Mouse (Mus musculus) gastrocnemius, postnatal 10 days (tissue): Measurements from ENCODE around the gene Myo7a. TPM values are rescaled to one million over a fixed set of nuclear protein-coding genes. Genes with fewer than 3 reads are reported as not detected.

Source experiments
- DNase-seq: peaks from one replicate; pipeline ENCODE4 v3.0.0; 2021; ENCODE audit warnings: mixed read lengths
- long read RNA-seq, 2 experiments: library from polyadenylated mRNA; stranded (forward); transcript quantifications; one replicate each; pipeline ENCODE4 v2.0.0; 2021
- total RNA-seq, 2 experiments: library from RNA; stranded (reverse); gene quantifications; 2 replicates each; pipeline ENCODE4 v1.2.3; 2021

Myo7a gene
- total RNA-seq, result 1 to 10 TPM; 7.0 TPM
- long read RNA-seq, experiment 1, partial matches to known transcripts, result 1 of 5 reads
- long read RNA-seq, experiment 1, other reads (novel, unspliced or antisense), result 4 of 5 reads
- long read RNA-seq, experiment 2, partial matches to known transcripts, result 3 of 4 reads
- long read RNA-seq, experiment 2, other reads (novel, unspliced or antisense), result 1 of 4 reads

DNA sequence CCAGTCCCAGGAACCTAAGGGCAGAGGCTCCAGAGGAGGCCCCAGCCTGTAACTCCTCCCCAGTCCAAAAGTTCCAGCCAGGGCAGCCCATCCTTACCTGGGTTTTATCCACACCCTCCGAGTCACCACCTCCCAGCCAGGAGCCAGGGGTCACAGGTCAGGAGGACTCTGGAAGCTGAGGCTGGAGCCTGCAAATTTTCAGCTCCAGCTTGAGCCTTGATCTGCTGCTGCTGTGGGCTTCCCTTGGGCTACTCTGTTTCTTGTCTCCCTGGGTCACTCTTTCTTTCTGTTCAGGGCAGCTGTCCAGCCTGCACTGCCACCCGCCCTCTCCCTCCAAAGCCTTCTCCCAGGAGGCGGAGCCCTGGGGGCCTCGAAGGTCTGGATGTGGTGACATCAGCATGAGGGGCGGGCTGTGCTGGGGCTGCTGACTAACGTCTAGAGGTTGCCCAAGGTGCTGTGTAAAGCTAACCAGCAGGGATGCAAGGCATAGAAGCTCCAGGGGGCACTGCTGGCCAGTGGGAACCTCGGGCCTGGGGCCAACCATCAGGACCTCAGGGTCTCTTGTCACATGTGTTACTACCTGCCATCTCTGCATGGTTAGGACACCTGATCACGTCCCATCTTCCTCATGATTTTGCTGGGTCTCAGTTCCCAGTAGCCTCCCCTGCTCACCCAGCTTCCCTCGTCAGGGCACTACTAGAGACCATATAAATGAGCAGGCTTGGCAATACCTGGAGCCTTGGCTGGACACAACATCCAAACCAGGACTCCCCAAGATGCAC lies at the start of gene Myo7a:
TSS of gene Myo7a (minus strand) at position 346 of the 782 bp plus-strand sequence.
- DNase-seq, result no peak

DNA sequence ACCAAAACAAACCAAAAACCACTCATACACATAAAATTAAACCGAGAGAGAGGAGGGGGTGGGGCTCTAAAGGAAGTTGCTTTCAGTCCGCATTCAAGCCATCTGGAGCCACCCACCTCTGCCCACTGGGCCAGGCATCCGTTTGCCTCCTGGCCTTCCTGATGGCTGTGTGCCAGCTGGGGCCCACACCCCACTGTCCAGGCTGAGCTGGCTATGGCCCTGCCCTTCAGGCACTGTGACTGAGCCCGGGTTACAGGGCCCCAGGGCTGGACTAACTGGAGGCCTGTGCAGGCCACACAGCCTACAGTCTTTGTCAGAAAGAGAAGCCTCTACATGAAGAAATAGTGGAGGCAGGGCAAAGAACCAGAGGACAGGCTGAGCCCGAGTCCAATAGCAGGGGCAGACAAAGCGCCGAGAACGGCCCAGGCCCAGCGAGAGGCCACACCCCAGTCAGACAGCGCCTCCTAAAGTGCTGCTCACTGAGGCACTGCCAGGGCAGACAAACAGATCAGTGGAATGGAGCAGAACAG lies 45.7 kb upstream of the Myo7a start:
- peak; percentile 35 for DNase-seq

DNA sequence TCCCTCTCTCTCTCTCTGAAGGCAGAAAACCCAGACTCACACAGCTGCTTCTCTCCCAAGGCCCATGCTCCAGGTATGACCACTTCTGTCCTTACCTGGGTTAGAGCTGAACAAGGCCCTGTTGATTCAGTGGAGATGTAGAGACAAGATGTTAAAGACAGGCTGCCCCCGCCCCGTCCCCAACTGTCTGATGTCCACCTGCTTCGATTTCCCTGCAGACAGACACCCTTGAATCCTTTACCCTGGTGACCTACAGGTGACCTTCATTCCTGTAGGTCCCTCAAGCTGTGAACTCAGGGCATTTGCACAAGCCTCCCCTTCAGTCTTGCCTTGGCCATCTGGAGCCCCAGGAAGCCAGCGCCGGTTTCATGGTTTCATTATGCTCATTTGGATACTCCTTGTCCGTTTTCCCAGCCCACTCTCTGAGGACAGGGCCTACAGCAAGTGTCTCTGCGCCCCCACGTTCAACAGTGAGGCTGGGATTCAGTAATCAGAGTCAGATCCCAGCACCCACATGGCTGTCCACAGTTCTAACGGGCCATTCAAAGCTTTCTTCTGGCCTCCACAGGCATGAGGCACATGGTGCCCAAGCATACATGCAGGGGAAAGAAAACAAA lies 45.2 kb upstream of the Myo7a start:
- no peak for DNase-seq

DNA sequence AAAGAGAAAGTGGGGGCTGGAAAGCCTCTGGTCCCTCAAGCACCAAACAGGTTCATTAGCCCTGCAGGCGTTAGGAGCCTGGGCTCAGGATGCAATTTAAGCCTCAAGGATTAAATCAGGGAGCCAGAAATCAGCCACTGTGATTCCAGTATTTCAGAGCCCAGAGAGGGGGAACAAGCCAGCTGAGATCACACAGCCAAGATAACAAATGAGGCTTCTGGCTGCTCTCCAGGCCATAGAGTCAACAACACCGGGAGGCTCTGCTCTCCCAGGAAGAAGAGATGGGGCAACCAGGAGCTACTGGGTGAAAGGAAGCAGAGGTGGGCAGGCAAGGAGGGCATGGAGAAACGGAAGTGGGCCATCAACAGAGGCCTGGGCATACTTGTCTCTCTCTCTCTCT lies 44.4 kb upstream of the Myo7a start:
- DNase-seq, result peak; percentile 9

DNA sequence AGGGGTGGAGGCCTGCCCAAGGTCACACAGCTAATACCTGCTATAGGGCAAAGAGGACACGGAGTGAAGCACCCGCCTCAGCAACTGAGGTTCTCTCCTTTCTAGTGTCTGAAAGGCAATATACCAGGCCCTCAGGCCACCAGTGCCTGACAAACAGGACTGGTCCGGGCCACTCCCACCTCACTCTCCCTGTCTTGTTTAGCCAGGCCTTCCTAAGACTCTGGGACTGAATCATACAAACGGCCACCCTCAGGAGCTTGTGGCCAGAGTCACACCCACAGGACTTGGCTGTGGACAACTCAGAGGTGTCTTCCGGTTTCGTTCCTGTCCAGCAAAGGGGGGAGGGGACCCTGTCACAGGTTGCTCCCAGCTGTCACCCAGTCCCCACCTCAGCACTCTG lies 42.9 kb upstream of the Myo7a start:
- DNase-seq, result no peak

DNA sequence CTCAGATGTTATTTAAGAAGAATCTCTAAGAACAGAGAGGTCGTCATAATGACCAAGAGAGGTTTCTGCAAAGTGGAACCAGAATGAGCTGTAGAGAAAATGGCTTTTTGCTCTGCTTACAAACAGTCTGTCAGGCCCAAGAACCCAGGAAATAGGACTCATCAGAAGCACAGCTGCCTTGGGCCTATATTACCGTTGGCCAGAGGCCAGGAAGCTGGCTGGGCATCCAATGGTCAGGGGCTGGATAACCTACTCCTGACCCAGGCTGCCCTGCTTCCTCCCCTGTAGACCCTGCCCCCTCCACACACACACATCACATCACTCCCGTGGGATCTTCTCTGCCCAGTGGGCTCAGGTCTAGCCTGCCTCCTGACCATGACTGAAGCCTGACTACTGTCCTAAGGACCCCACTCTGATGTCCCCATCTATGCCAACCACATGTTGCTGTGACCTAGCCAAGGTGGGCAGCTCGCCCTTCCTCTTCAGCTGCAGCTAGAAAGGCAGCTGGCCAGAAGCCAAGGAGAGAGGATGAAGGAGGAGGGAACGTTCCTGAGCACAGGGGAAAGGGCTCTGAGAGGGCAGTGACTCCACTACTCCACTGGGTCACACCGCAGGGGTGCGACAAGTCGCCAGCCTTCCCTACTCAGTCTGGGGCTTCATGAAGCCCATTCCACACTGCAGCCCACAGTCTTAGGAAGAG lies 40.9 kb upstream of the Myo7a start:
- no peak for DNase-seq

DNA sequence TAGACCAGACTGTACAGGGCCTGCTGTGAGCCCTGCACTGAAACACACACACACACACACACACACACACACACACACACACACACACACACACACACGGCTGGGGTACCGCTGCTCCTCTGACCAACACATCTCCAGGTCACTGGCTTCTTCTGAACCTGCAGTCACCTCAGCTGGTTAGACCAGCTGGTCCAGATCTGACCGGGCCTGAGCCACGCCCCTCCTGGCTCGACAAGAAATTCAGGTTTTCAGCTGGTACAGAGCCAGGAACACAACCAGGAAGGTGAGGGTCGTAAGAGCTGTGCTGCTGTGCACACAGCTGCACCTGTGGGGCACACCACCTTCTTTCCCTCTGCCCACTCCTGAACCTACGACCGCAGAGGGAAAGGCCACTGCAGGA lies 39.2 kb upstream of the Myo7a start:
- DNase-seq, result no peak

DNA sequence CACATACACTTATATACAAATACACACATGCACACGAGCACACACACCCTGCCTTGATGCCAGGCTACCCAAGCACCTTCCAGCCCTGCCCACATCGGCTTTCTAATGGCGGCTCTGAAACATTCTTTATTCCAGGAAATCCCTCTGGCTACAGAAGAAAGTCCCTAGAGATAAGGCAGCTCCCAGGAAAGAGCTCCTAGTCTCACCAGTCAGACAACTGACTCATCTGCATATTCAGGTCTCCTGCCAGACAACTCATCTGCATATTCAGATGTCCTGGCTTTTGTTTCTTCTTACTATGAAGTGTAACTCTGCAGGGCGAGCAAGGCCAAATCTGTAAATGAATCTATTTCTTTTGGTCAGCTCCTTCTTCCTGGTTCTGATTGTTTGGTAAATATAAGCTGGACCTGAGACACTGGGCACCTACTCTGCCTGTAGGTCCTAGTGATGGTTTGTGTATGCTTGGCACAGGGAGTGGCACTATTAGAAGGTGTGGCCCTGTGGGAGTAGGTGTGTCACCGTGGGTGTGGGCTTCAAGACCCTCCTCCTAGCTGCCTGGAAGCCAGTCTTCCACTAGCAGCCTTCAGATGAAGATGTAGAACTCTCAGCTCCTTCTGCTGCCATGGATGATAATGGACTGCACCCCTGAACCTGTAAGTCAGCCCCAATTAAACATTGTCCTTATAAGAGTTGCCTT lies 38.5 kb upstream of the Myo7a start:
- DNase-seq, result no peak

DNA sequence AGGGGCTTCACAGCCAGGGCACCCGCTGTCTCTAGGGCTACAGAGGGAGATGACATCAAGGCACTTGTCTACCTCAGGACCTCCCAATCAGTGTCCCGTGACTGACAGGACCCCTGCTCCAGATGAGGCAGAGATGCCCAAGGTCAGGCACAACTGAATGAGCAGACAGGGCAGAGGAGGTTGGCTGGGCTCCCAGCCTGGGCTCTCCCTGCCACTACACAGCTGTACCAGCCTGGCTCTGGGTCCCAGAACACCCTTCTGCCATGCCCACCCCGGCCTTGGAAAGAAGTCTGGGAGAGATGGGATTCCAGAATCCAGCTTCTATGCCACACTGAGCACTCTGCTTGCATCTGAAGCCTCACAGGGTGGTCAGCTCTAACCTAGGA lies 36.9 kb upstream of the Myo7a start:
- DNase-seq, result no peak

DNA sequence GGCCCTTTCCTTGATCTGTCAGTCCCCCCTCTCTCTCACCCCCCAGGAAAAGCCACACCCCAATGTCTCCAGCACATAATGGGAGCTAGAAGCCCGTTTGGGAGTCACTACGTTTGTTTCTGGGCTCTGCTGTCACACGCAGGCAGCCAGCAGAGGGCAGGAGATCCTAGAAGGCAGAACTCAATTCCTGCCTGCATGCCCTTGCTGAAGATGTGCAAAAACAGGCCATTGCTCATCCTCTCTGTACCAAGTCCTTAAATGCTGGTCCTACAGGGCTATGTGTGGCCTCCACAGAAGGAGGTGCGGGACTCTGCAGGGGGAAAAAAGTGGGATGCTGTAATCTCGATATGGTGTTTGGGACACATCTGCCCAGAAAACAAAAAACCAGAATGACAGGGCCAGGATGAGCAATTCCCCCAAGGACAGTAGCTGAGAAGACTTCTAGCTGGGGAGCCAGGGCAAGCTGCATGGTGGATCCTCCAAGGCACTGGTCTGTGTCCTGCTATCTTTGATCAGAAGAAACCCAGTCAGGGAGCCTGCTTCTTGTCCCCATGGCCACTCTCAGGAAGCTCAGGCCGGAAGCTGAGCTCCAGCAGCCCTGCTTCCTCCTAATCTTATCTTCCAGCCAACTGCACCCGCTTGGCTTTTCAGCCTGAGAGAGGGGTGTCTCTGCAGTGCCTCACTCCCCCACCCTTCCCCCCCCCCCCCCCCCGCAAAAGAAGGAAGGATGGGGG lies 36.4 kb upstream of the Myo7a start:
- peak; percentile 67 for DNase-seq

DNA sequence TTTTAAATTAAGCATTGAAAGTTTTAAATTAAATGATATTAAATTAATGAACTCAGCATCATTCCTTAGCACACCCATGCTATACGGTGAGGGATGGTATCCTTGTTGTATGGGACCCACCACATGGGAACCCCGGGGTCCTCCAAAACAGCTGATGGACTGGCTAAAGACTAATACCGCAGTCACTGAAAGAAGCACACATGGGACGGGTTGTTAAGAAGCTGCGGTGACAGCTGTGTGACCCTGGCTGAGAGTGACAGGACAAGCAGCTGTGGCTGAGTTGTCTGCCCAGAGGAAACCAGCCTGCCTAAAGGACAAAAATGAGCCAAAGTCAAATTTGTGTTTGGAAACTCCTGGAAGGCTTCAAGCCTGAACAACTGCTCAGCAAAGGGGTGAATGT lies 34.6 kb upstream of the Myo7a start:
- DNase-seq, result no peak

DNA sequence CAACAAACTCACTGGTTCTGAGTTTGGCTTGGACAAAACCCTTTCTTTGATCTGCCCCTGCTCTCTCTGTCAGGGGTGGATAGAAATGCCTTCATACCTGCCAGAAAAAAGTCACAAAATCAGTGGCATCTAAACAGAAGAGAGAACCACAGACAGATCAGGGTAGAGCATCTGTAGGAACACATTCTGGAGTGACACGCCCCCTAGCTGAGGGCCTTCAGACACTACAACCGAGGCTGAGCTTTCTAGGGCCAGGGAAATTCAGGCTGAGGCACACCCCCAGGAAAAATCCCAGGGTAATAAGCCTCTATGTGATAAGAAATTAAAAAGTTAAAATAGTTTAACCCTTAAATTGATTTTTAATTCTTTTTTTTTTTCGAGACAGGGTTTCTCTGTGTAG lies 34.0 kb upstream of the Myo7a start:
- DNase-seq, result no peak

DNA sequence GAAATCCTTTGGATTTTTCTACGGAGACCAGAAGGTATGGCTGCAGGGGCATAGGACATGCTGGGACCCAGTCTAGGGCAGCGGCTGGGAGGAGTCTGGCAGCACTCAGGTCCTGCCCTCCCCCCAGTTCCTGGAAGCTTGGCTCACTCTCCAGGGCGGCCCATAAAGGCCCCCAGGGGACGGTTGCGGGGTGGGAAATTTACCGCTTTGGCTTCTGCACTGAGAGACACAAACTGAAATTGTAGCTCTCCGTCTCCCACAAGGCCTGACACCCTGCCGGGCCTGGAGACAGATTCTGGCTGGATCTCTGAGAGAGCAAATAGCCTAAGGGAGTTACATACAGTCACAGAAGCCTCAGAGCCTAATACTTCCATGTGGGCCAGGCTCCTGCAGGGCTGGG lies 33.1 kb upstream of the Myo7a start:
- no peak for DNase-seq

DNA sequence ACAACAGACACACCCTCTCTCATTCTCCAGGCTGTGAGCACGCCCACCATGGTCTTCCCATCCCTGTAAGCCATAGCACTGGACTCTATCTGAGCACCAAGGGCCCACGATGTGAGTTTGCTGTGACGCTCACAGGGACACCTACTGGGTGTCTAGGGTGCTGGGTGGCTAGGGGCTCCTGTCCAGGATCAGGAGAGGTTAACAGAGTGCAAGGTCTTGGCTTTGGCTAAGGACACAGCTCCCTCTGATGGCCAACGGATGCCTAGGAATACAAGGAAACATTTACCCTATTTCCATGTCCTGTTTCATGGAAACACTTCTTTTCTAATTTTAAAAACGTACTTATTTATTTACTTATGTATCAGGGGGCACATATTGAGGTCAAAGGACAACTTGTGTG lies 31.2 kb upstream of the Myo7a start:
- no peak for DNase-seq

DNA sequence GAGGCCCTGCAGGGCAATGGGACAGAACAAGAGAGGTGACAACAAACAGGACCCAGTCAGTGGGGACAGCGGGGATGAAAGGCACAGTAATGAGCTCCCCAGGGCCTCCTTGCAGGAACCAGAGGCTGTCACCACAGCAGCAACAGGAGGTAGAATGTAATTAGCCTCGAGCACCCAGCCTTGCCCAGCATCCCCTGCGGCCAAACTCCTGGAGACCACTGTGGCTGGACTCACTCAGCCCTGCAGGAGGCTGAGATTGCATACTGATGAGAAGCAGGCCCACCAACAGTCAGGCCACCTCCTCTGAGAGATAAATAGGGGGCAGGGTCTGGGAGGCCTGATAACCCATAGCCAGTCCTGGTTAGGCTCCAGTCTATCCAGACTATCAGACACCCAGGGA lies 30.5 kb upstream of the Myo7a start:
- DNase-seq, result no peak

DNA sequence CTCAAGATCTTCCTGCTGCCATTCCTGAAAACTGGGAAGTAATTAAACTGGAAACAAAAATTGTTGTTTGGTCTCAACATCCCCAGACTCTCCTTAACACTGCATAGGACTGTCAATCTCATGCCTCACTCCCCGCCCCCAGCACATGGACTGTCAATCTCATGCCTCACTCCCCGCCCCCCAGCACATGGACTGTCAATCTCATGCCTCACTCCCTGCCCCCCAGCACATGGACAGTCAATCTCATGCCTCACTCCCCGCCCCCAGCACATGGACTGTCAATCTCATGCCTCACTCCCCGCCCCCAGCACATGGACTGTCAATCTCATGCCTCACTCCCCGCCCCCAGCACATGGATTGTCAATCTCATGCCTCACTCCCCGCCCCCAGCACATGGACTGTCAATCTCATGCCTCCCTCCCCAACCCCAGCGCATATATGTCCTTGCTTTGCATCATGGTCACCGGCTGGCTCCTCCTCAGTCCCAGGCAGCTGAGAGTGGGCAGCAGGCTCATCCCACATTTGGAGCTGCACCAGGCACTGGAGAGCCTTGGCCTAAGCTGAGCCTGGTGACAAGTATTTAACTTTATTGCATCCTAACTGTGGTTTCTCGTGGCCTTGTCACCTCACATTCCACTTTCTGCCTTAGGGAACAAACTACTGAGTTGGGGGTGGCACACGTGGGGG lies 29.5 kb upstream of the Myo7a start:
- no peak for DNase-seq

DNA sequence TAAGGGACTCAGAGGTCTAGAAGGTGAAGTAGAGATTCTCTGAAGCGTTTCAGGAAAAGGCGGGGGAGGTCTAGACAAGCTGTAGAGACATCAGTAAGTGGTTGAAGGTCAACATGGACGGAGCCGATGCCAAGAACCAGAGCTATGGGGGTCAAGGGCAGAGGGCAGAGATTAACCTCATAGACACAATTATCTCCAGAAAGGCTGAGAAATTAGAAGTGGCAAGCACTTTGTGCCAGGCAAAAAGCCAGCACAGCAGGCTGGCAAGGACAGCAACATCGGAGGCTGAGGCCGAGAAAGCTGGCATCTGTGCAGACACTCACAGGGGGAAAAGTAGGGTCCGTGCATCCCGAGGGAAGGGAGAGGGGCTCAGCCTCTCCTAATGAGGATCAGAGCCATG lies 28.4 kb upstream of the Myo7a start:
- DNase-seq, result no peak

DNA sequence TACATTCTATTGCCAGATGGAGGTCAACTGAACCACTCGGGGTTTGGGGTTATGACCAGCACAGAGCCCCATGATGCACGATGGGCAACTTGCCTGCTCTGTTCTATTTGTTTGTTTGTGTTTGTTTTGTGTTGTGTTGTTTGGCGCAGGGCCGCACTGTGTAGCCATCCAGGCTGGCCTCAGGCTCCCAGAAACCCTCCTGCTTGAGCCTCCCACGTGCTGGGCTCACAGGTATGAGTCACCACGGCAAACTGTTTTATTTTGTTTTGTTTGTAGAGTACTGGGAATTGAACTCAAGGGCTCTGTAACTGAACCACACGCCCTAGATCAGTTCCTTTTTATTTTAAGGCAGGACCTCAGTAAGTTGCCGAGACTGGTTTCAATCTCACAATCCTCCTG lies 27.1 kb upstream of the Myo7a start:
- no peak for DNase-seq

DNA sequence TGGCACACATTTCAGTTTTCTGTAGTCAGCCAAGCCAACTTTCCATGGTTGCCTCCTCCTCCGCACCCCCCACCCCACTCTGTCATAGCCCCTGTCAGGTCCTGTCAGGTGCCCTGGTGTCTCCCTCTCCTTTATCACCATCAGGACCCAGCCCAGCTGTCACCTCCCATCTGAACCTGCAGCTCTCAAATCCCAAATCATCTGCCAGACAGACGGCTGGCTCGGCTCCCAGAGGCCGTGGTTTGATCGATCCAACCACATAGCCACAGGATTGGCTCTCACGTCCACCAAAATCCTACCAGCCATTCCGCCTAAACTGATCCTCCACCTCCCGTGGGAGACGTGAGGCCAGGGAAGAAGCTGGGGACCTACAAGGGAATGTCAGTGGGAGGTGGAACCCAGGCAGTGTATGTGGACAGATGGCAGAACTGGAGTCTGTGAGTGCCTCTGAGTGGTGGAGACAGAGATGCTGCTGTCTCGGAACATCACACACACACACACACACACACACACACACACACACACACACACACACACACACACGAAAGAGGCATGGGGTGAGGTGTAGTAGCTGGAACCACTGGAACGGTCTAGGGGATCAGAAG lies 26.6 kb upstream of the Myo7a start:
- no peak for DNase-seq

DNA sequence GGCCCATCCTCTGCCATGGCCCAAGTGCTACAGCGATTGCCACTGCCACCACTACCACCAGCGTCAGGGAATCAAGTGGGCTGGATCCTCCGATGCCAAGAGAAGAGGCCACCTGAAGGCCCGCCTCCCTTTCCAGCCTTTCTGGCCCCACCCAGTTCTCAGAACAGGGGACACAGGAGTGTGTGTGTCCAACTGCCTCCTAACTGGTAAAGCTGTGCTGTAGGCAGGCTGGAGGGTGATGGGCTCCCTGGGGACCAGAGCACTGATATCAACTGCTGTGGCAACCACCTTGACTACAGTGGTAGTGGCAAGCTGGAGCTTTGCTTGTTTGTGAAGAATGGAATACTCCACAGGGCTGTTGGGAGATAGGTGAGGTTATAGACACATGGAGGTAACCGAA lies 26.1 kb upstream of the Myo7a start, which contains the start of gene Omp:
TSS of gene Omp (minus strand) at position 101 of the 400 bp plus-strand sequence.
- no peak for DNase-seq
